Mouse (Mus musculus) liver, embryonic 14.5 days (tissue): Measurements from ENCODE around the gene Agap3. TPM values are rescaled to one million over a fixed set of nuclear protein-coding genes. Genes with fewer than 3 reads are reported as not detected.

Experiments
- ATAC-seq: fragments of 200-750 bp; cut with Nextera tagmentation; 2 replicates; pipeline ENCODE4 v1.8.0; 2017; ENCODE audit warnings: moderate number of reproducible peaks, mild to moderate bottlenecking, moderate library complexity; ENCODE audit not compliant: insufficient read depth
- DNase-seq, 3 experiments: peaks; one replicate each; pipeline ENCODE4 v3.0.0-alpha.2; 2012 to 2013; ENCODE audit warnings: low read depth in 3 of 3, low spot score in 3 of 3
- H3K27ac ChIP-seq: fragments of 300-500 bp; sonication (generic); 2 replicates; pipeline ENCODE4 v1.5.1; 2014; ENCODE audit warnings: moderate library complexity, mild to moderate bottlenecking, control low read depth, inconsistent platforms
- H3K27me3 ChIP-seq: fragments of 300-500 bp; sonication (generic); 2 replicates; pipeline ENCODE4 v1.6.1; 2014; ENCODE audit warnings: mild to moderate bottlenecking, low read length, moderate library complexity; ENCODE audit not compliant: control insufficient read depth, insufficient read depth
- H3K36me3 ChIP-seq: fragments of 300-500 bp; sonication (generic); replicated peaks from 2 replicates; pipeline ENCODE4 v1.6.1; 2014; ENCODE audit warnings: low read depth; ENCODE audit not compliant: control insufficient read depth, insufficient read depth
- H3K4me1 ChIP-seq, 2 experiments: fragments of 200-500 bp in 1 of 2; fragments of 300-500 bp in 1 of 2; sonication (generic) in 1 of 2; replicated peaks; 2 replicates each; pipeline ENCODE4 v1.6.1; 2012 to 2014; ENCODE audit warnings: antibody characterized with exemption in 1 of 2, inconsistent platforms in 1 of 2, low read length in 1 of 2; ENCODE audit not compliant: control insufficient read depth in 2 of 2, insufficient read depth in 2 of 2
- H3K4me2 ChIP-seq: fragments of 300-500 bp; sonication (generic); 2 replicates; pipeline ENCODE4 v1.6.1; 2014; ENCODE audit warnings: low read depth, mild to moderate bottlenecking, control low read depth, moderate library complexity
- H3K4me3 ChIP-seq, 2 experiments: fragments of 200-500 bp in 1 of 2; fragments of 300-500 bp in 1 of 2; sonication (generic) in 1 of 2; 2 replicates each; pipeline ENCODE4 v1.5.1; 2012 to 2014; ENCODE audit warnings: low read depth in 2 of 2, low read length in 2 of 2, mild to moderate bottlenecking in 2 of 2, control low read depth in 1 of 2, inconsistent platforms in 1 of 2, moderate library complexity in 1 of 2; ENCODE audit not compliant: insufficient read depth in 1 of 2
- H3K9ac ChIP-seq: fragments of 300-500 bp; sonication (generic); replicated peaks from 2 replicates; pipeline ENCODE4 v1.6.1; 2014; ENCODE audit warnings: mild to moderate bottlenecking, control low read depth, moderate library complexity
- H3K9me3 ChIP-seq: fragments of 300-500 bp; sonication (generic); 2 replicates; pipeline ENCODE4 v1.6.1; 2016; ENCODE audit warnings: low read length, mixed read lengths; ENCODE audit not compliant: control insufficient read depth
- CTCF ChIP-seq: IDR thresholded peaks from 2 replicates; pipeline ENCODE4 v1.5.1; 2016; ENCODE audit warnings: antibody characterized with exemption, low read depth, control low read depth
- EP300 ChIP-seq: IDR thresholded peaks from 2 replicates; pipeline ENCODE4 v1.6.1; 2016; ENCODE audit warnings: antibody characterized with exemption, low read depth
- WGBS: fragments of 180-500 bp; shearing (Covaris S2); extraction: QIAGEN DNeasy Blood & Tissue Kit; methylation state at CpG from one replicate; pipeline ENCODE4 v1.1.7; 2014; ENCODE audit not compliant: insufficient replicate concordance; 5-methylcytosine and 5-hydroxymethylcytosine counted together
- polyA plus RNA-seq, 2 experiments: library from polyadenylated mRNA; depleted of rRNA in 1 of 2; stranded (reverse) in 1 of 2; unstranded in 1 of 2; fragments of >200 nt; fragmentation: Nextera tagmentation in 1 of 2; extraction: Ambion mirVana in 1 of 2; gene quantifications; 2 replicates each; pipeline versions ENCODE4 v1.2.1 to v1.2.3; 2012 to 2014

Agap3 gene
- polyA plus RNA-seq, 2 experiments: 6.6 to 16.9 TPM

GRCm38 (mm10) chr5:24490413-24490920 is 38.5 kb downstream of the Agap3 start:
- TF ChIP-seq CTCF (no peak), EP300 (no peak)
- Histone ChIP-seq H3K4me2 (no peak overlapping the region), H3K4me3 (no peak overlapping the region), H3K9ac (no peak overlapping the region), H3K9me3 (no peaks in the 10 kb centered on the region), H3K36me3 (peaks cover 15% of the 10 kb centered on the region), H3K27me3 (no peaks in the 10 kb centered on the region), H3K27ac (no peak overlapping the region), H3K4me1 (no peaks in the 10 kb centered on the region)
- no peak for DNase-seq
- ATAC-seq: no peak
- WGBS: 82% methylated on average over 14 of the region's 14 CpGs

- no peaks in the 10 kb centered on the region for H3K4me1 ChIP-seq
- H3K27ac ChIP-seq: no peak overlapping the region
- H3K4me2 ChIP-seq: no peak overlapping the region
- no peaks in the 10 kb centered on the region for H3K9me3 ChIP-seq
- H3K9ac ChIP-seq: no peak overlapping the region
- peaks cover 15% of the 10 kb centered on the region for H3K36me3 ChIP-seq
- no peak overlapping the region for H3K4me3 ChIP-seq
- no peak for TF ChIP-seq CTCF
- no peak for TF ChIP-seq EP300
- H3K27me3 ChIP-seq: no peaks in the 10 kb centered on the region
- DNase-seq (no peak), ATAC-seq (no peak)
- 78% methylated on average over 16 of the region's 16 CpGs for WGBS
Measured at GRCm38 (mm10) chr5:24492546-24493285, 40.7 kb downstream of the Agap3 start.

GRCm38 (mm10) chr5:24495019-24495418 is 43.0 kb downstream of the Agap3 start:
- Histone ChIP-seq H3K4me1 (no peaks in the 10 kb centered on the region), H3K4me3 (no peak overlapping the region), H3K4me2 (no peak overlapping the region), H3K9me3 (no peaks in the 10 kb centered on the region), H3K9ac (no peak overlapping the region), H3K27me3 (no peaks in the 10 kb centered on the region), H3K36me3 (peaks cover 12% of the 10 kb centered on the region), H3K27ac (no peak overlapping the region)
- TF ChIP-seq EP300: no peak
- no peak for TF ChIP-seq CTCF
- WGBS: 84% methylated on average over 15 of the region's 15 CpGs
- DNase-seq (no peak), ATAC-seq (no peak)

- TF ChIP-seq EP300: no peak
- TF ChIP-seq CTCF: no peak
- WGBS: 75% methylated on average over 6 of the region's 6 CpGs
- H3K36me3 ChIP-seq: peaks cover 11% of the 10 kb centered on the region; the same call in 1 of the 2 replicates
Measured at GRCm38 (mm10) chr5:24496756-24497155, 44.8 kb downstream of the Agap3 start.

GRCm38 (mm10) chr5:24497526-24497925 is 45.5 kb downstream of the Agap3 start:
- Histone ChIP-seq H3K4me2 (no peak overlapping the region), H3K9me3 (no peaks in the 10 kb centered on the region), H3K9ac (no peak overlapping the region), H3K4me1 (no peaks in the 10 kb centered on the region), H3K36me3 (peaks cover 9% of the 10 kb centered on the region; the same call in 1 of the 2 replicates), H3K27ac (no peak overlapping the region), H3K27me3 (no peaks in the 10 kb centered on the region), H3K4me3 (no peak overlapping the region)
- no peak for DNase-seq
- ATAC-seq: no peak
- TF ChIP-seq CTCF (no peak), EP300 (no peak)
- 78% methylated on average over 12 of the region's 12 CpGs for WGBS

More at GRCm38 (mm10) chr5:24496756-24497155, 44.8 kb downstream of the Agap3 start:
- Histone ChIP-seq H3K4me2 (no peak overlapping the region), H3K27me3 (no peaks in the 10 kb centered on the region), H3K9me3 (no peaks in the 10 kb centered on the region), H3K27ac (no peak overlapping the region), H3K4me3 (no peak overlapping the region), H3K4me1 (no peaks in the 10 kb centered on the region), H3K9ac (no peak overlapping the region)
- no peak for ATAC-seq
- DNase-seq: no peak
